Mouse (Mus musculus) hindbrain, postnatal 0 days (tissue): ENCODE results near the gene Plcb1. TPM values are rescaled to one million over a fixed set of nuclear protein-coding genes. Genes with fewer than 3 reads are reported as not detected.

Source experiments
- ATAC-seq: fragments of 200-750 bp; cut with Nextera tagmentation; 2 replicates; pipeline ENCODE4 v1.8.0; 2017; ENCODE audit warnings: mild to moderate bottlenecking, moderate TSS enrichment, moderate library complexity
- DNase-seq: peaks from one replicate; pipeline ENCODE4 v3.0.0-alpha.2; 2015; ENCODE audit warnings: low spot score
- H3K27ac ChIP-seq: fragments of 300-500 bp; sonication (generic); 2 replicates; pipeline ENCODE4 v1.5.1; 2014; ENCODE audit warnings: mild to moderate bottlenecking
- H3K27me3 ChIP-seq: fragments of 300-500 bp; sonication (generic); 2 replicates; pipeline ENCODE4 v1.6.1; 2014; ENCODE audit warnings: low read length, mixed read lengths; ENCODE audit not compliant: insufficient read depth
- H3K36me3 ChIP-seq: fragments of 300-500 bp; sonication (generic); 2 replicates; pipeline ENCODE4 v1.6.1; 2014; ENCODE audit warnings: low read length, mixed read lengths; ENCODE audit not compliant: insufficient read depth
- H3K4me1 ChIP-seq: fragments of 300-500 bp; sonication (generic); 2 replicates; pipeline ENCODE4 v1.6.1; 2014; ENCODE audit warnings: antibody characterized with exemption, low read length, mixed read lengths; ENCODE audit not compliant: insufficient read depth
- H3K4me2 ChIP-seq: fragments of 300-500 bp; sonication (generic); 2 replicates; pipeline ENCODE4 v1.6.1; 2014; ENCODE audit warnings: low read depth, mild to moderate bottlenecking, low read length, moderate library complexity, mixed read lengths
- H3K4me3 ChIP-seq: fragments of 300-500 bp; sonication (generic); 2 replicates; pipeline ENCODE4 v1.5.1; 2014; ENCODE audit warnings: low read length
- H3K9ac ChIP-seq: fragments of 300-500 bp; sonication (generic); replicated peaks from 2 replicates; pipeline ENCODE4 v1.6.1; 2014; ENCODE audit warnings: mild to moderate bottlenecking, low read length, moderate library complexity, mixed read lengths
- H3K9me3 ChIP-seq: fragments of 300-500 bp; sonication (generic); 2 replicates; pipeline ENCODE4 v1.6.1; 2016; ENCODE audit warnings: low read length, mixed read lengths
- CTCF ChIP-seq: IDR thresholded peaks from 2 replicates; pipeline ENCODE4 v1.5.1; 2016; ENCODE audit warnings: antibody characterized with exemption, control low read depth, low read depth
- WGBS: fragments of 180-500 bp; shearing (Covaris S2); extraction: QIAGEN DNeasy Blood & Tissue Kit; methylation state at CpG from one replicate; pipeline ENCODE4 v1.1.7; 2014; 5-methylcytosine and 5-hydroxymethylcytosine counted together
- polyA plus RNA-seq: library from polyadenylated mRNA; unstranded; fragments of >200 nt; fragmentation: Nextera tagmentation; extraction: Ambion mirVana; gene quantifications from 2 replicates; pipeline ENCODE4 v1.2.1, GENCODE M21; 2015
- total RNA-seq: library from RNA; depleted of rRNA; stranded (reverse); fragments of >200 nt; gene quantifications from 2 replicates; pipeline ENCODE4 v1.2.3, GENCODE M21; 2014

The Plcb1 gene
- total and polyA plus RNA-seq, 2 experiments from 2014 or later = 47.4 to 48.8 TPM

DNA sequence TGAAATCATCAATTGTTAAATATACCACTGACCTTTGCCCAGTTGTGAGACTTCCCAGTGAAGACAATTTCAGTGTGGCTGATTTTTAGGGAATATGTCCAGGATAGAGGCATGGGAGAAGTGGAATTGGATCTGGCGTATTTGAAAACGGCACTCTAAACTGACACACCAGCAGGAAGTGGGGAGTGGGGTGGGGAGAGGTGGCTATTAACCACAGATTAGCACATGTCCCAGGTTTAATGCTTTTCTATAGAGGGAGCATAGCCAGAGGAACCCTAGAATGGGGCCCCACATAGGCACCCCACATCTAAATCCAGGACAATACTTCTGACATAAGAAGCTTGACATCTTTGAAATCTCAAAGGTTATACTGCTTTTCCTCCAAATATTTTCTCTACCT lies 699.4 kb downstream of the Plcb1 start:
- no peak for TF ChIP-seq CTCF
- Histone ChIP-seq H3K9me3 (no peaks in the 10 kb centered on the region), H3K4me3 (no peak overlapping the region), H3K4me1 (no peaks in the 10 kb centered on the region), H3K4me2 (no peak overlapping the region), H3K27me3 (no peaks in the 10 kb centered on the region), H3K27ac (no peak overlapping the region), H3K9ac (no peak overlapping the region), H3K36me3 (no peaks in the 10 kb centered on the region)
- ATAC-seq = no peak
- WGBS = 76% methylated on average over 2 of the region's 2 CpGs
- no peak for DNase-seq

DNA sequence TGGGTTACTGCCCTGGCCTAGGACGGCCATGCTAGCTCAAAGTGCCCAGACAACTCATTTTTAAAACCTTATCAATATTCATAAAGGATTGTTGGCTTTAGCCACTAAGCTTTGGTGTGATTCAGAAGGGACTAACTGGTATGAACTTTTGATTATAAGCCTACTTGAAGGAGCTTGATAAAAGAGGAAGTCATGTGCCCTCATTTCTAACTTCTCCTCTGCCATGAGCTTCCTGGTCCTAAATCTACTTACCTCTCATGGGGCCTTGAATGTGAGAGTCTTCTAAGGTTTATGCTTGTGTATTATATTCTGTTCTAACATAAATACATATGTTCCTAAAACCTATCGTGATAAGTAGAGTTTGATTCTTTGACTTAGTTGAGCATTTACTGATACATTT lies 702.4 kb downstream of the Plcb1 start:
- WGBS = 77% methylated on average over 2 of the region's 2 CpGs
- Histone ChIP-seq H3K9ac (no peak overlapping the region), H3K4me2 (no peak overlapping the region), H3K36me3 (no peaks in the 10 kb centered on the region), H3K9me3 (no peaks in the 10 kb centered on the region), H3K4me1 (no peaks in the 10 kb centered on the region), H3K4me3 (no peak overlapping the region), H3K27ac (no peak overlapping the region), H3K27me3 (no peaks in the 10 kb centered on the region)
- no peak for TF ChIP-seq CTCF
- DNase-seq (no peak), ATAC-seq (no peak)

DNA sequence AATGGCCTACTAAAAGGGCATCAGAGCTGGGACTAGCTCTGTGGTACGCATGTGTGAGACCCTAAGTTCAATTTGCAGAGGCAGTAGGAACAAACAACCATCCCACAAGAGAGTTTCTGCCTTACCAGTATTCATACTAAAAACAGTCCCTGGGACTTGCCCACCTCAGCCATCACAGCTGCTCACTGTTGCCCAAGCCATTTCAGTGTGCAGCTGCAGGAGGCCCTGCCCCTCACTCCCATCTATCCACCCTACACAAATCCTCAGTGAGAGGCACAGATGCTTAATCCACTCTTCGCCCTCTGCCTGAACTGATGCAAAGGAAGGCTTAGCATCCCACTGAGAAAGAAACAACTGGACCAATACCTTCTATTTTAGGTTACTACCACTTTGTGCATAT lies 703.3 kb downstream of the Plcb1 start:
- Histone ChIP-seq H3K4me2 (no peak overlapping the region), H3K27me3 (no peaks in the 10 kb centered on the region), H3K36me3 (no peaks in the 10 kb centered on the region), H3K9me3 (no peaks in the 10 kb centered on the region), H3K4me1 (no peaks in the 10 kb centered on the region), H3K9ac (no peak overlapping the region), H3K4me3 (no peak overlapping the region), H3K27ac (no peak overlapping the region)
- DNase-seq = no peak
- no peak for TF ChIP-seq CTCF
- ATAC-seq = no peak
- 88% methylated on average over 2 of the region's 2 CpGs for whole genome bisulfite sequencing

DNA sequence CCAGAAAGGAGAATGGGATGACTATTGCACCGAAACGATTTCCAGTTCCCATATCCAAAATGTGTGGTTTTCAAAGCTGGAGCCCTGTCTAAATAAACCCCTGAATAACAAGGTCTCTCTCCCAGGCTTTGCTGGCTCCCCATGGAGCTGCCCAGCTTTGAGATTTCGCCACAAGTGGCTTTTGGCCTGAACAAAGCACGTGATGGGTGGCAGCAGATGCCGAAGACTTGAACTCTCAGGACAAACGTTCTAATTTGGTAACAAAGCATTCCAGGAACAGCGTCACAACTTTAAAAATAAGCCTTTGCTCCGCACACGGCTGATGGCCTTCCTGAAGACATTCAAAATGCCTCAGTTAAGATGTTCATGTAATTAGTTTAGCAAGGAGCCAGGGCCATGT lies 706.9 kb downstream of the Plcb1 start:
- no peak for TF ChIP-seq CTCF

DNA sequence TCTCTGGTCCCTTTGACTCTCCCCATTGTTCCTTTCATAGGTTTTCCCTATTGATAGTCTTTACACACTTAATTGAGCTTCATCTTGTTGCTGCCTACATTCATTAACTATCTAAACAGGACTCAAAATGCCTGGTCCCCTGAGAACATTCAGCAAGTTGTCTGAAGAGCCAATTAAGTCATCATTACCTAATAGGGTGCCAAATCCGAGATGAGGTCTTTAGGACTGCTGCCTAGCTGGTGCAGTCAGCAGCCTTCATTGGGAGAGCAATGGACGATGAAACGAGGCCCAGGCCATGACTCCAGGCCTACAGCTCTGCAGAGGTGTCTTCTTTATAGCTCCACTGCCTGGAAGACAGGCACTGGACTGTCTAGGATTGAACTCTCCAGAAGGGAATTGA lies 710.7 kb downstream of the Plcb1 start:
- Histone ChIP-seq H3K4me2 (no peak overlapping the region), H3K36me3 (no peaks in the 10 kb centered on the region), H3K9me3 (no peaks in the 10 kb centered on the region), H3K27me3 (no peaks in the 10 kb centered on the region), H3K4me3 (no peak overlapping the region), H3K27ac (no peak overlapping the region), H3K9ac (no peak overlapping the region), H3K4me1 (no peaks in the 10 kb centered on the region)
- DNase-seq = peak; percentile 32
- TF ChIP-seq CTCF = no peak
- 0 out of 2 replicates have a peak, but pooled peaks have one; percentile 7 for ATAC-seq
- 30% methylated on average over 3 of the region's 3 CpGs for WGBS

More for the DNA sequence above, 706.9 kb downstream of the Plcb1 start:
- Histone ChIP-seq H3K27me3 (no peaks in the 10 kb centered on the region), H3K4me3 (no peak overlapping the region), H3K4me1 (no peaks in the 10 kb centered on the region), H3K9ac (no peak overlapping the region), H3K36me3 (no peaks in the 10 kb centered on the region), H3K27ac (no peak overlapping the region), H3K9me3 (no peaks in the 10 kb centered on the region), H3K4me2 (no peak overlapping the region)
- WGBS = 73% methylated on average over 9 of the region's 9 CpGs
- ATAC-seq (no peak), DNase-seq (no peak)

DNA sequence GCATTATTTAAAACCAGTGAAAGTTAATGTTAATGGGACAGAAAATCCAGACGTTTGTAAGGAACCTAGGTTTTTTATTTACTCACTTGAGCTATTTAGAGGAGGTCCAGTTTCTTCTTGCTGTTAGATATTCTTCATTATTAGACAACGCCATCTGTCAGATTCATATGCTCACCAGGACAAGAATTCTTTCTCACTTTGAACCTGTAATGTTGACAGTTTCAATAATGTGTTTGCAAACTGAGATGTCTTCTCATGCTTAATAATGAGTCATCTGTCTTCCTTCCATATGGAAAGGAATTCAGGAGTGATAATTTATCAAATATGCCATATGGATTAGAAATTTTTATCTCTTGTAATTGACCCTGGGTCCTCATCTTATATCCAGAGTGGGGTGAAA lies 711.4 kb downstream of the Plcb1 start:
- H3K4me2 ChIP-seq = no peak overlapping the region
- ATAC-seq (no peak), DNase-seq (no peak)
- no peak for TF ChIP-seq CTCF
- H3K27ac ChIP-seq = no peak overlapping the region
- WGBS = 63% methylated on average over 2 of the region's 2 CpGs
- no peak overlapping the region for H3K4me3 ChIP-seq
- H3K36me3 ChIP-seq = no peaks in the 10 kb centered on the region
- H3K9me3 ChIP-seq = no peaks in the 10 kb centered on the region
- H3K27me3 ChIP-seq = no peaks in the 10 kb centered on the region
- no peak overlapping the region for H3K9ac ChIP-seq
- no peaks in the 10 kb centered on the region for H3K4me1 ChIP-seq

DNA sequence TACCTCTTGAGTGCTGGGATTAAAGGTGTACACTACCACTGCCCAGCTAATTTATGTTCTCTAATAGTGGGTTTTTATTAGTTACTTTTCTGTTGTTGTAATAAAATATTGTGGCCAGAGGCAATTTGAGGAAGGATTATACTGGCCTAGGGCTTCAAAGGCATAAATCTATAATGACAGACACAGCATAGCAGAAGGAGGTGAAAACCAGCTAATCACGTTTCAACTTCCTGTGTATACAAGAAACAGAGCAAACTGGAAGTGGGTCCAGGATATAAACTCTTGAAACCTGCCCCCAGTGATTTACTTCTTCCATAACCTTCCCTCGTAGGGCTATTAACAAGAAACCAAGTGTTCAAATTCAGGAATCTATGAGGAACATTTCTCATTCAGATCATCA lies 715.0 kb downstream of the Plcb1 start:
- ATAC-seq (no peak), DNase-seq (no peak)
- WGBS = 79% methylated on average over 2 of the region's 2 CpGs
- H3K9ac ChIP-seq = no peak overlapping the region
- no peak for TF ChIP-seq CTCF
- H3K4me2 ChIP-seq = no peak overlapping the region
- H3K9me3 ChIP-seq = no peaks in the 10 kb centered on the region
- no peaks in the 10 kb centered on the region for H3K36me3 ChIP-seq
- H3K27ac ChIP-seq = no peak overlapping the region
- no peaks in the 10 kb centered on the region for H3K27me3 ChIP-seq
- no peaks in the 10 kb centered on the region for H3K4me1 ChIP-seq
- no peak overlapping the region for H3K4me3 ChIP-seq
